Mouse (Mus musculus): Measurements from ENCODE around the gene Ddx31. TPM values are rescaled to one million over a fixed set of nuclear protein-coding genes. Genes with fewer than 3 reads are reported as not detected.

The Ddx31 gene
- polyA plus RNA-seq, 1 experiment from 2014 or later: 18.8 TPM

GRCm38 (mm10) chr2:28954595-28954994, 114.4 kb downstream of the Ddx31 start:
- Histone ChIP-seq H3K36me3 (replicated peaks) (no peaks in the 10 kb centered on the region), H3K4me3 (replicated peaks) (no peak overlapping the region), H3K9me3 (no peaks in the 10 kb centered on the region), H3K27ac (no peak overlapping the region), H3K4me1 (no peaks in the 10 kb centered on the region), H3K27me3 (peaks cover 46% of the 10 kb centered on the region), H3K9ac (no peak overlapping the region), H3K4me2 (no peak overlapping the region)
- WGBS: 79% methylated on average over 9 of the region's 9 CpGs
- ATAC-seq (ENCODE audit: low FRiP score): no peak

Other genes starting within 250 kb of the Ddx31 start
- 0.77 and 2.0 TPM in 2 replicates for gene Gfi1b, start 218.4 kb upstream of the Ddx31 start, polyA plus RNA-seq (2016; fragmentation: Nextera tagmentation; extraction: Ambion mirVana)
- gene Tsc1, start 199.2 kb upstream of the Ddx31 start, polyA plus RNA-seq (2016; fragmentation: Nextera tagmentation; extraction: Ambion mirVana): 27.7 and 31.7 TPM in 2 replicates
- gene Spaca9, start 140.7 kb upstream of the Ddx31 start, polyA plus RNA-seq (2016; fragmentation: Nextera tagmentation; extraction: Ambion mirVana): 1.5 and 1.7 TPM in 2 replicates
- 0.33 and 0.75 TPM in 2 replicates for gene Ak8, start 140.2 kb upstream of the Ddx31 start, polyA plus RNA-seq (2016; fragmentation: Nextera tagmentation; extraction: Ambion mirVana)
- 31.0 and 33.4 TPM in 2 replicates for gene Gtf3c4, start within 50 bp of the Ddx31 start, polyA plus RNA-seq (2016; fragmentation: Nextera tagmentation; extraction: Ambion mirVana)
- 4.4 and 5.7 TPM in 2 replicates for gene Barhl1, start 76.3 kb downstream of the Ddx31 start, polyA plus RNA-seq (2016; fragmentation: Nextera tagmentation; extraction: Ambion mirVana)
- gene Cfap77, start 214.7 kb downstream of the Ddx31 start, polyA plus RNA-seq (2016; fragmentation: Nextera tagmentation; extraction: Ambion mirVana): 0.19 and 0.26 TPM in 2 replicates
- 10.9 and 12.5 TPM in 2 replicates for gene Ttf1, start 219.9 kb downstream of the Ddx31 start, polyA plus RNA-seq (2016; fragmentation: Nextera tagmentation; extraction: Ambion mirVana)